ENCODE assay signal across 21 mouse cellular contexts in the genomic region with DNA sequence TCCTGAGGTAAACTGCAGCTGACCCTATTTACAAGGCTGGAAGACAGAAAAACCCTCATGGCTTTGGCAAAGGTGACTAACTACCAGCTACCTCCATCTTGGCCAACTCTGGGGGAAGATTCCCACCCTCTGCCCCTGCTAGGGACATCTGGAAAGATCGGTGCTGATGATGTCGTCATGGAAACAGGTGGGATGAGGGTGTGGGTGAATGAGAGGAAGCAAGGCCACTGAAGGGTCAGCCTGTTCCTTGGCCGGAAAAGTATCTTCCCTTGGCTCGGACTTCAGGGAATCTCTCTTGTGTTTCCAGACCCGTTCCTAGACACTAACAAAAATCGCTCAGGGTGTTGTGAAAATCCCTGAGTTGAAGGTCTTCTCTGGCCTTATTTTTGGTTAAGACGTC. TPM values are rescaled to one million over a fixed set of nuclear protein-coding genes. Genes with fewer than 3 reads are reported as not detected.
A peak's percentile ranks its signal among the peaks of the same experiment; 100 is the strongest.
DNase-seq lines count a peak whose midpoint lies in the region.
"Had no signal": no experiment of that assay in that cellular context is flagged by ENCODE, and none has a peak within 500 bp of the region (broad histone marks: within the 10 kb centered on the region; RNA-seq: fewer than 3 reads in every experiment).

No protein-coding gene starts in this region.

- H3K4me1 ChIP-seq in heart, embryonic 10.5 days = no peaks in the 10 kb centered on the region
- H3K4me1 ChIP-seq: forebrain, embryonic 15.5 days; intestine, embryonic 15.5 days had no signal

- DNase-seq in heart, adult 18-20 months = peak; percentile 51 to 67
- DNase-seq in heart, embryonic 10.5 days (ENCODE audit: low spot score) = no peak
- DNase-seq in kidney, postnatal 14 days = peak; percentile 12
- DNase-seq in kidney, adult 11 months = no peak
- DNase-seq in gastrocnemius, postnatal 10 days = peak; percentile 39
- peak; percentile 34 to 44 for DNase-seq in heart, postnatal 36 days
- DNase-seq in spleen, postnatal 14 days (ENCODE audit: low spot score in 2 of 2) = no peak
- DNase-seq: adrenal gland, postnatal 10 days; B cell, adult 2 months; cerebellum, adult 11-12 months; cerebellum, postnatal 36 days; lung, adult 2 months; lung, postnatal 4 days; thymus, adult 18-20 months had no signal

- no peak overlapping the region for H3K4me3 ChIP-seq in heart, embryonic 10.5 days
- H3K4me3 ChIP-seq: erythroblast, embryonic 14.5 days; forebrain, embryonic 15.5 days; intestine, embryonic 15.5 days; midbrain, embryonic 10.5 days; neural tube, embryonic 13.5 days had no signal

- 81% methylated on average over 7 of the region's 7 CpGs for WGBS in heart, embryonic 10.5 days

- no peaks in the 10 kb centered on the region for H3K27me3 ChIP-seq in heart, embryonic 10.5 days (ENCODE audit: insufficient read depth, poor library complexity, severe bottlenecking)
- H3K27me3 ChIP-seq: forebrain, embryonic 15.5 days; intestine, embryonic 15.5 days; neural tube, embryonic 13.5 days had no signal

- H3K36me3 ChIP-seq in heart, embryonic 10.5 days = no peaks in the 10 kb centered on the region
- H3K36me3 ChIP-seq: forebrain, embryonic 15.5 days; intestine, embryonic 15.5 days had no signal

- H3K9me3 ChIP-seq in heart, embryonic 10.5 days = no peaks in the 10 kb centered on the region
- H3K9me3 ChIP-seq: forebrain, embryonic 15.5 days; intestine, embryonic 15.5 days; midbrain, embryonic 10.5 days; neural tube, embryonic 13.5 days had no signal

- intact Hi-C loops in heart, postnatal 36 days (cut with DNase I) = no loop called here

- H3K27ac ChIP-seq in heart, embryonic 10.5 days = no peak overlapping the region
- H3K27ac ChIP-seq: forebrain, embryonic 15.5 days; intestine, embryonic 15.5 days; midbrain, embryonic 10.5 days; neural tube, embryonic 13.5 days had no signal

RNA-seq across cellular contexts. Expression of a gene that starts 11.7 kb away (rescaled TPM):
- under 1 TPM in 1 of 2 experiments, not detected in 1; 0.46 TPM for total RNA-seq in heart, adult 18-20 months (2021)
- polyA plus RNA-seq in heart, embryonic 10.5 days (2016; fragmentation: Nextera tagmentation; extraction: Ambion mirVana) = 0.19 and 0.53 TPM in 2 replicates
- 1 to 10 TPM; 1.0 to 1.1 TPM for total RNA-seq in gastrocnemius, postnatal 10 days (2021)
- under 1 TPM; 0.08 to 0.17 TPM for total RNA-seq in heart, postnatal 36 days (2021)
- total RNA-seq: liver, adult 2 months; monocyte, adult 5-6 weeks had no signal
- polyA plus RNA-seq: erythroblast, embryonic 14.5 days had no signal

RNA-seq across cellular contexts. Expression of a gene that starts 40.3 kb away (rescaled TPM):
- 1 to 10 TPM; 3.5 to 4.1 TPM for total RNA-seq in heart, adult 18-20 months (2021)
- 4.8 and 4.9 TPM in 2 replicates for polyA plus RNA-seq in heart, embryonic 10.5 days (2016; fragmentation: Nextera tagmentation; extraction: Ambion mirVana)
- 10 to 100 TPM; 74.5 to 75.9 TPM for total RNA-seq in gastrocnemius, postnatal 10 days (2021)
- 1 to 10 TPM; 4.2 to 5.3 TPM for total RNA-seq in heart, postnatal 36 days (2021)

RNA-seq across cellular contexts. Expression of a gene that starts 47.2 kb away (rescaled TPM):
- 100 to 1,000 TPM; 681 to 698 TPM for total RNA-seq in heart, adult 18-20 months (2021)
- polyA plus RNA-seq in heart, embryonic 10.5 days (2016; fragmentation: Nextera tagmentation; extraction: Ambion mirVana) = 789 and 902 TPM in 2 replicates
- 1,000 to 10,000 TPM in 1 of 2 experiments, 100 to 1,000 TPM in 1; 978 to 1,057 TPM for total RNA-seq in gastrocnemius, postnatal 10 days (2021)
- 100 to 1,000 TPM; 567 to 618 TPM for total RNA-seq in heart, postnatal 36 days (2021)

RNA-seq across cellular contexts. Expression of a gene that starts 49.7 kb away (rescaled TPM):
- total RNA-seq in heart, adult 18-20 months (2021) = 1 to 10 TPM in 1 of 2 experiments, under 1 TPM in 1; 0.42 to 1.3 TPM
- 0.14 TPM in 1 of 2 replicates, not detected in the other for polyA plus RNA-seq in heart, embryonic 10.5 days (2016; fragmentation: Nextera tagmentation; extraction: Ambion mirVana)
- 1 to 10 TPM; 3.2 to 4.2 TPM for total RNA-seq in gastrocnemius, postnatal 10 days (2021)
- under 1 TPM in 1 of 2 experiments, not detected in 1; 0.35 TPM for total RNA-seq in heart, postnatal 36 days (2021)
- polyA plus RNA-seq: erythroblast, embryonic 14.5 days had no signal

Comparison
In these comparisons a context has a peak if more than half of its experiments do, and no peak if none do; other contexts are left out.
1. DNase-seq: peak in heart, adult 18-20 months (2 of 2), kidney, postnatal 14 days (single experiment), gastrocnemius, postnatal 10 days (single experiment) and heart, postnatal 36 days (2 of 2); none in heart, embryonic 10.5 days (single experiment), kidney, adult 11 months (single experiment) and spleen, postnatal 14 days (0 of 2).
2. RNA of a gene that starts 40.3 kb away (total RNA-seq): 74.5 to 75.9 TPM in gastrocnemius, postnatal 10 days; 4.2 to 5.3 TPM in heart, postnatal 36 days and 3.5 to 4.1 TPM in heart, adult 18-20 months; every median in the first group is over 10 times any median in the second.